Mouse (Mus musculus) forebrain, postnatal 0 days (tissue): ENCODE data around the gene Gas2l1. TPM values are rescaled to one million over a fixed set of nuclear protein-coding genes. Genes with fewer than 3 reads are reported as not detected.

Experiments used
- ATAC-seq: fragments of 200-750 bp; cut with Nextera tagmentation; 2 replicates; pipeline ENCODE4 v1.8.0; 2017; ENCODE audit warnings: mild to moderate bottlenecking, moderate library complexity
- DNase-seq: peaks from one replicate; pipeline ENCODE4 v3.0.0-alpha.2; 2015
- H3K27ac ChIP-seq: fragments of 300-500 bp; sonication (generic); 2 replicates; pipeline ENCODE4 v1.5.1; 2014; ENCODE audit warnings: low read depth, mild to moderate bottlenecking, antibody characterized with exemption, low read length, moderate library complexity, mixed read lengths
- H3K27me3 ChIP-seq: fragments of 300-500 bp; sonication (generic); 2 replicates; pipeline ENCODE4 v1.6.1; 2014; ENCODE audit warnings: mild to moderate bottlenecking, low read length, mixed read lengths; ENCODE audit not compliant: insufficient read depth
- H3K36me3 ChIP-seq: fragments of 300-500 bp; sonication (generic); 2 replicates; pipeline ENCODE4 v1.6.1; 2014; ENCODE audit warnings: mild to moderate bottlenecking, moderate library complexity; ENCODE audit not compliant: insufficient read depth
- H3K4me1 ChIP-seq: fragments of 300-500 bp; sonication (generic); 2 replicates; pipeline ENCODE4 v1.6.1; 2014; ENCODE audit warnings: antibody characterized with exemption; ENCODE audit not compliant: insufficient read depth
- H3K4me2 ChIP-seq: fragments of 300-500 bp; sonication (generic); 2 replicates; pipeline ENCODE4 v1.6.1; 2014; ENCODE audit warnings: low read depth, mild to moderate bottlenecking, moderate library complexity
- H3K4me3 ChIP-seq: fragments of 300-500 bp; sonication (generic); 2 replicates; pipeline ENCODE4 v1.5.1; 2014; ENCODE audit warnings: low read depth, low read length, mixed read lengths
- H3K9ac ChIP-seq: fragments of 300-500 bp; sonication (generic); 2 replicates; pipeline ENCODE4 v1.6.1; 2014; ENCODE audit warnings: mild to moderate bottlenecking
- H3K9me3 ChIP-seq: fragments of 300-500 bp; sonication (generic); 2 replicates; pipeline ENCODE4 v1.6.1; 2016; ENCODE audit warnings: low read length
- CTCF ChIP-seq: sonication (generic); IDR thresholded peaks from 2 replicates; pipeline ENCODE4 v1.5.1; 2016; ENCODE audit warnings: antibody characterized with exemption, control low read depth, low read depth
- WGBS: fragments of 180-500 bp; shearing (Covaris S2); extraction: QIAGEN DNeasy Blood & Tissue Kit; methylation state at CpG from one replicate; pipeline ENCODE4 v1.1.7; 2014; 5-methylcytosine and 5-hydroxymethylcytosine counted together
- polyA plus RNA-seq: library from polyadenylated mRNA; unstranded; fragments of >200 nt; fragmentation: Nextera tagmentation; extraction: Ambion mirVana; gene quantifications from 2 replicates; pipeline ENCODE4 v1.2.1, GENCODE M21; 2015
- total RNA-seq: library from RNA; depleted of rRNA; stranded (reverse); fragments of >200 nt; gene quantifications from 2 replicates; pipeline ENCODE4 v1.2.3, GENCODE M21; 2014

The Gas2l1 gene
- total and polyA plus RNA-seq, 2 experiments from 2014 or later: 23.3 to 25.9 TPM

GRCm38 (mm10) chr11:5064282-5065055, 658 bp downstream of the Gas2l1 start:
- peaks cover 29% of the 10 kb centered on the region for H3K27me3 ChIP-seq
- no peak; the same call in 1 of the 2 replicates for ATAC-seq
- no peaks in the 10 kb centered on the region for H3K9me3 ChIP-seq
- peak overlapping the region; percentile 68 for H3K4me3 ChIP-seq
- peaks cover 25% of the 10 kb centered on the region for H3K36me3 ChIP-seq
- 0 out of 2 replicates have a peak overlapping the region, but pooled peaks have one; percentile 21 for H3K27ac ChIP-seq
- H3K9ac ChIP-seq: peak overlapping the region; percentile 66
- H3K4me1 ChIP-seq: peaks cover 23% of the 10 kb centered on the region
- 13% methylated on average over 37 of the region's 38 CpGs for WGBS
- DNase-seq: no peak
- 0 out of 2 replicates have a peak, but pooled peaks have one; percentile 1 for TF ChIP-seq CTCF
- H3K4me2 ChIP-seq: peak overlapping the region; percentile 93

GRCm38 (mm10) chr11:5063561-5064281, 1.4 kb downstream of the Gas2l1 start:
- DNase-seq: no peak
- Histone ChIP-seq H3K4me2 (peak overlapping the region; percentile 93), H3K4me3 (peak overlapping the region; percentile 68), H3K27me3 (peaks cover 37% of the 10 kb centered on the region), H3K4me1 (peaks cover 23% of the 10 kb centered on the region), H3K9me3 (no peaks in the 10 kb centered on the region), H3K27ac (no peak overlapping the region), H3K9ac (peak overlapping the region; percentile 66; the same call in 1 of the 2 replicates), H3K36me3 (peaks cover 17% of the 10 kb centered on the region)
- 62% methylated on average over 31 of the region's 31 CpGs for WGBS
- no peak for ATAC-seq
- TF ChIP-seq CTCF: no peak

- Histone ChIP-seq H3K4me3 (no peak overlapping the region; the same call in 1 of the 2 replicates), H3K27ac (no peak overlapping the region), H3K4me2 (peak overlapping the region; percentile 93), H3K27me3 (peaks cover 38% of the 10 kb centered on the region), H3K4me1 (peaks cover 23% of the 10 kb centered on the region), H3K9me3 (no peaks in the 10 kb centered on the region), H3K9ac (no peak overlapping the region), H3K36me3 (peaks cover 10% of the 10 kb centered on the region)
- ATAC-seq (no peak), DNase-seq (no peak)
- 65% methylated on average over 13 of the region's 13 CpGs for WGBS
- no peak for TF ChIP-seq CTCF
These were observed 2.1 kb downstream of the Gas2l1 start for GRCm38 (mm10) chr11:5062860-5063505.

GRCm38 (mm10) chr11:5062326-5062725, 2.8 kb downstream of the Gas2l1 start:
- H3K27me3 ChIP-seq: peaks cover 44% of the 10 kb centered on the region
- no peak overlapping the region for H3K27ac ChIP-seq
- H3K9me3 ChIP-seq: no peaks in the 10 kb centered on the region
- TF ChIP-seq CTCF: no peak
- H3K4me1 ChIP-seq: peaks cover 23% of the 10 kb centered on the region
- H3K4me2 ChIP-seq: peak overlapping the region; percentile 62
- ATAC-seq (no peak), DNase-seq (no peak)
- H3K9ac ChIP-seq: peak overlapping the region; percentile 18; the same call in 1 of the 2 replicates
- WGBS: 25% methylated on average over 13 of the region's 13 CpGs
- peaks cover 8% of the 10 kb centered on the region; the same call in 1 of the 2 replicates for H3K36me3 ChIP-seq
- H3K4me3 ChIP-seq: peak overlapping the region; percentile 30

GRCm38 (mm10) chr11:5061413-5062139, 3.6 kb downstream of the Gas2l1 start:
- WGBS: 11% methylated on average over 57 of the region's 62 CpGs
- peak; percentile 19 for ATAC-seq

GRCm38 (mm10) chr11:5060756-5061412, 4.2 kb downstream of the Gas2l1 start:
- H3K4me3 ChIP-seq: no peak overlapping the region
- no peak overlapping the region for H3K27ac ChIP-seq
- H3K9me3 ChIP-seq: no peaks in the 10 kb centered on the region
- DNase-seq (no peak), ATAC-seq (no peak)
- H3K4me1 ChIP-seq: peaks cover 32% of the 10 kb centered on the region
- peaks cover 8% of the 10 kb centered on the region; the same call in 1 of the 2 replicates for H3K36me3 ChIP-seq
- H3K27me3 ChIP-seq: peaks cover 50% of the 10 kb centered on the region
- H3K4me2 ChIP-seq: peak overlapping the region; percentile 62
- H3K9ac ChIP-seq: no peak overlapping the region
- no peak for TF ChIP-seq CTCF
- WGBS: 61% methylated on average over 26 of the region's 28 CpGs

More at GRCm38 (mm10) chr11:5061413-5062139, 3.6 kb downstream of the Gas2l1 start:
- Histone ChIP-seq H3K4me3 (peak overlapping the region; percentile 30), H3K9me3 (no peaks in the 10 kb centered on the region), H3K36me3 (peaks cover 8% of the 10 kb centered on the region; the same call in 1 of the 2 replicates), H3K9ac (peak overlapping the region; percentile 33; the same call in 1 of the 2 replicates), H3K27ac (no peak overlapping the region), H3K4me1 (peaks cover 26% of the 10 kb centered on the region), H3K27me3 (peaks cover 50% of the 10 kb centered on the region), H3K4me2 (peak overlapping the region; percentile 62)
- peak; percentile 84 for DNase-seq
- TF ChIP-seq CTCF: no peak
